Mouse (Mus musculus): ENCODE data around the gene Tgif2. TPM values are rescaled to one million over a fixed set of nuclear protein-coding genes. Genes with fewer than 3 reads are reported as not detected.
A peak's percentile ranks its signal among the peaks of the same experiment; 100 is the strongest.

Tgif2 gene
- polyA plus RNA-seq, 1 experiment = 12.7 TPM

GRCm38 (mm10) chr2:156863487-156864160, 23.8 kb downstream of the Tgif2 start:
- Histone ChIP-seq H3K27ac (ENCODE audit: control insufficient read depth, insufficient read depth, low read depth, low read length) (peak overlapping the region; percentile 96), H3K36me3 (ENCODE audit: control insufficient read depth, insufficient read depth, low read length) (peaks cover 5% of the 10 kb centered on the region), H3K4me3 (ENCODE audit: control insufficient read depth, low read depth, low read length) (peak overlapping the region; percentile 99), H3K4me1 (ENCODE audit: control insufficient read depth, insufficient read depth, low read length) (peaks cover 10% of the 10 kb centered on the region), H3K27me3 (ENCODE audit: control insufficient read depth, insufficient read depth, low read length) (no peaks in the 10 kb centered on the region)
- TF ChIP-seq CTCF (IDR thresholded peaks at IDR 0.05; ENCODE audit: control insufficient read depth, insufficient read depth, insufficient replicate concordance, low read depth, low read length) = no peak
- no peak for TF ChIP-seq POLR2A (IDR thresholded peaks at IDR 0.05; ENCODE audit: control insufficient read depth, low read depth, low read length)

- H3K4me1 ChIP-seq (ENCODE audit: control insufficient read depth, insufficient read depth, low read length) = peaks cover 10% of the 10 kb centered on the region
- H3K36me3 ChIP-seq (ENCODE audit: control insufficient read depth, insufficient read depth, low read length) = peaks cover 5% of the 10 kb centered on the region
- no peak overlapping the region for H3K4me3 ChIP-seq (ENCODE audit: control insufficient read depth, low read depth, low read length)
- H3K27me3 ChIP-seq (ENCODE audit: control insufficient read depth, insufficient read depth, low read length) = no peaks in the 10 kb centered on the region
- TF ChIP-seq CTCF (IDR thresholded peaks at IDR 0.05; ENCODE audit: control insufficient read depth, insufficient read depth, insufficient replicate concordance, low read depth, low read length) (no peak), POLR2A (IDR thresholded peaks at IDR 0.05; ENCODE audit: control insufficient read depth, low read depth, low read length) (no peak)
- no peak overlapping the region for H3K27ac ChIP-seq (ENCODE audit: control insufficient read depth, insufficient read depth, low read depth, low read length)
Measured at GRCm38 (mm10) chr2:156864481-156864880, 24.7 kb downstream of the Tgif2 start.

GRCm38 (mm10) chr2:156868994-156869393, 29.2 kb downstream of the Tgif2 start:
- peaks cover 10% of the 10 kb centered on the region for H3K36me3 ChIP-seq (ENCODE audit: control insufficient read depth, insufficient read depth, low read length)
- TF ChIP-seq CTCF (IDR thresholded peaks at IDR 0.05; ENCODE audit: control insufficient read depth, insufficient read depth, insufficient replicate concordance, low read depth, low read length) = no peak
- no peak for TF ChIP-seq POLR2A (IDR thresholded peaks at IDR 0.05; ENCODE audit: control insufficient read depth, low read depth, low read length)
- peaks cover 4% of the 10 kb centered on the region for H3K4me1 ChIP-seq (ENCODE audit: control insufficient read depth, insufficient read depth, low read length)
- no peaks in the 10 kb centered on the region for H3K27me3 ChIP-seq (ENCODE audit: control insufficient read depth, insufficient read depth, low read length)
- no peak overlapping the region for H3K4me3 ChIP-seq (ENCODE audit: control insufficient read depth, low read depth, low read length)
- no peak overlapping the region for H3K27ac ChIP-seq (ENCODE audit: control insufficient read depth, insufficient read depth, low read depth, low read length)

GRCm38 (mm10) chr2:156869554-156869953, 29.7 kb downstream of the Tgif2 start:
- Histone ChIP-seq H3K4me1 (ENCODE audit: control insufficient read depth, insufficient read depth, low read length) (no peaks in the 10 kb centered on the region; the same call in 1 of the 2 replicates), H3K27ac (ENCODE audit: control insufficient read depth, insufficient read depth, low read depth, low read length) (no peak overlapping the region), H3K4me3 (ENCODE audit: control insufficient read depth, low read depth, low read length) (no peak overlapping the region), H3K27me3 (ENCODE audit: control insufficient read depth, insufficient read depth, low read length) (no peaks in the 10 kb centered on the region), H3K36me3 (ENCODE audit: control insufficient read depth, insufficient read depth, low read length) (peaks cover 10% of the 10 kb centered on the region)
- TF ChIP-seq CTCF (IDR thresholded peaks at IDR 0.05; ENCODE audit: control insufficient read depth, insufficient read depth, insufficient replicate concordance, low read depth, low read length) = no peak
- no peak for TF ChIP-seq POLR2A (IDR thresholded peaks at IDR 0.05; ENCODE audit: control insufficient read depth, low read depth, low read length)

- Histone ChIP-seq H3K4me3 (ENCODE audit: control insufficient read depth, low read depth, low read length) (no peak overlapping the region; the same call in 1 of the 2 replicates), H3K27ac (ENCODE audit: control insufficient read depth, insufficient read depth, low read depth, low read length) (no peak overlapping the region), H3K27me3 (ENCODE audit: control insufficient read depth, insufficient read depth, low read length) (no peaks in the 10 kb centered on the region), H3K4me1 (ENCODE audit: control insufficient read depth, insufficient read depth, low read length) (no peaks in the 10 kb centered on the region; the same call in 1 of the 2 replicates), H3K36me3 (ENCODE audit: control insufficient read depth, insufficient read depth, low read length) (peaks cover 6% of the 10 kb centered on the region)
- TF ChIP-seq POLR2A (IDR thresholded peaks at IDR 0.05; ENCODE audit: control insufficient read depth, low read depth, low read length) (no peak), CTCF (IDR thresholded peaks at IDR 0.05; ENCODE audit: control insufficient read depth, insufficient read depth, insufficient replicate concordance, low read depth, low read length) (no peak)
Measured at GRCm38 (mm10) chr2:156870519-156870918, 30.7 kb downstream of the Tgif2 start.

GRCm38 (mm10) chr2:156873629-156874028, 33.8 kb downstream of the Tgif2 start:
- TF ChIP-seq POLR2A (IDR thresholded peaks at IDR 0.05; ENCODE audit: control insufficient read depth, low read depth, low read length) (no peak), CTCF (IDR thresholded peaks at IDR 0.05; ENCODE audit: control insufficient read depth, insufficient read depth, insufficient replicate concordance, low read depth, low read length) (no peak)
- peaks cover 5% of the 10 kb centered on the region for H3K36me3 ChIP-seq (ENCODE audit: control insufficient read depth, insufficient read depth, low read length)

GRCm38 (mm10) chr2:156874047-156874759, 34.4 kb downstream of the Tgif2 start:
- Histone ChIP-seq H3K27ac (ENCODE audit: control insufficient read depth, insufficient read depth, low read depth, low read length) (no peak overlapping the region), H3K36me3 (ENCODE audit: control insufficient read depth, insufficient read depth, low read length) (peaks cover 5% of the 10 kb centered on the region)
- TF ChIP-seq POLR2A (IDR thresholded peaks at IDR 0.05; ENCODE audit: control insufficient read depth, low read depth, low read length) (no peak), CTCF (IDR thresholded peaks at IDR 0.05; ENCODE audit: control insufficient read depth, insufficient read depth, insufficient replicate concordance, low read depth, low read length) (no peak)

More at GRCm38 (mm10) chr2:156873629-156874028, 33.8 kb downstream of the Tgif2 start:
- peak overlapping the region; percentile 16; the same call in 1 of the 2 replicates for H3K4me3 ChIP-seq (ENCODE audit: control insufficient read depth, low read depth, low read length)
- no peaks in the 10 kb centered on the region for H3K27me3 ChIP-seq (ENCODE audit: control insufficient read depth, insufficient read depth, low read length)
- no peak overlapping the region for H3K27ac ChIP-seq (ENCODE audit: control insufficient read depth, insufficient read depth, low read depth, low read length)
- H3K4me1 ChIP-seq (ENCODE audit: control insufficient read depth, insufficient read depth, low read length) = no peaks in the 10 kb centered on the region; the same call in 1 of the 2 replicates

More at GRCm38 (mm10) chr2:156874047-156874759, 34.4 kb downstream of the Tgif2 start:
- H3K4me1 ChIP-seq (ENCODE audit: control insufficient read depth, insufficient read depth, low read length) = no peaks in the 10 kb centered on the region; the same call in 1 of the 2 replicates
- H3K27me3 ChIP-seq (ENCODE audit: control insufficient read depth, insufficient read depth, low read length) = no peaks in the 10 kb centered on the region
- H3K4me3 ChIP-seq (ENCODE audit: control insufficient read depth, low read depth, low read length) = no peak overlapping the region
